Mouse (Mus musculus) spleen, postnatal 10 days (tissue): ENCODE measurements around the gene Mrps14.

Source experiments
- DNase-seq, 2 experiments: peaks; one replicate each; pipeline ENCODE4 v3.0.0; 2021 to 2022; ENCODE audit warnings: low spot score in 2 of 2

The Mrps14 gene

GRCm38 (mm10) chr1:160227850-160228249 lies 32.8 kb downstream of the Mrps14 start:
- DNase-seq: no peak

GRCm38 (mm10) chr1:160231013-160231412 lies 36.0 kb downstream of the Mrps14 start:
- DNase-seq: no peak

GRCm38 (mm10) chr1:160232113-160232512 lies 37.1 kb downstream of the Mrps14 start:
- DNase-seq: no peak

GRCm38 (mm10) chr1:160233921-160234320 lies 38.9 kb downstream of the Mrps14 start:
- DNase-seq: peak in 1 of 2 experiments; percentile 57

- DNase-seq: no peak
Measured at GRCm38 (mm10) chr1:160237981-160238380, 43.0 kb downstream of the Mrps14 start.

- DNase-seq: no peak
Measured at GRCm38 (mm10) chr1:160238852-160239443, 43.9 kb downstream of the Mrps14 start.

GRCm38 (mm10) chr1:160240091-160240490 lies 45.1 kb downstream of the Mrps14 start:
- no peak for DNase-seq

- DNase-seq: no peak
Measured at GRCm38 (mm10) chr1:160244689-160245088, 49.7 kb downstream of the Mrps14 start.

- DNase-seq: peak in 1 of 2 experiments; percentile 25
Measured at GRCm38 (mm10) chr1:160245954-160246353, 50.9 kb downstream of the Mrps14 start.

GRCm38 (mm10) chr1:160246844-160247243 lies 51.8 kb downstream of the Mrps14 start:
- DNase-seq: no peak

- peak in 1 of 2 experiments; percentile 58 for DNase-seq
Measured at GRCm38 (mm10) chr1:160247473-160247872, 52.5 kb downstream of the Mrps14 start.

GRCm38 (mm10) chr1:160249786-160250185 lies 54.8 kb downstream of the Mrps14 start:
- DNase-seq: no peak

GRCm38 (mm10) chr1:160250782-160251181 lies 55.8 kb downstream of the Mrps14 start:
- DNase-seq: no peak

GRCm38 (mm10) chr1:160251388-160252007 lies 56.5 kb downstream of the Mrps14 start:
- DNase-seq: no peak
